Mouse (Mus musculus) cerebellum, adult 2 months (tissue): ENCODE measurements at regions not wholly inside any gene's neighbourhood (a gene's known extent, or its start where the extent isn't known, plus 50 kb on each side); places are given as distances from the start of the nearest gene placed in this dataset.

ENCODE experiments used
- CTCF ChIP-seq: fragments of 200-500 bp; IDR thresholded peaks from 2 replicates; pipeline ENCODE4 v1.5.1; 2011; ENCODE audit warnings: low read depth, mild to moderate bottlenecking, control low read depth, low read length, moderate library complexity, borderline replicate concordance; ENCODE audit not compliant: insufficient read depth
- POLR2A ChIP-seq: fragments of 200-500 bp; IDR thresholded peaks from 2 replicates; pipeline ENCODE4 v1.6.1; 2011; ENCODE audit warnings: low read length, control low read depth, borderline replicate concordance; ENCODE audit not compliant: insufficient read depth

DNA sequence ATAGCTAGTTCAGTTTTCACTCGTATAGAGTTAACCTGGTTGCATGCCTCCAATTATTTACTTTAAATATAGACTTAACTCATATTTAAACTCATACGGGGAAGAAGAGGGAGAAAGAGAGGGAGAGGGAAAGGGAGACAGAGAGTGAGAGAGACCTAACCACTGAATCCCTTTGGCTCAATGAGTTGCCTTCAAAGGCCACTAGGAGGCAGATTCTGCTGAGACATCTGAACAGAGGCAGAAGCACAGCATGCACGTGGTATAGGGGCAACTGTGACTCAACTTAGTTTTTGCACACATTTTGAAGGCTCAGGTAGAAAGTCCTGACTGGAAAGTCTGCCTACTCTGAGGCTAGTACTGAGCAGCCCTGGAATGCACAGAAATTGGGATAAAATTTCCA, 942.9 kb upstream of the 1700009N14Rik start:
- TF ChIP-seq POLR2A, result no peak
- 0 out of 2 replicates have a peak, but pooled peaks have one; percentile 4 for TF ChIP-seq CTCF
